Mouse (Mus musculus) megakaryocyte, embryonic 14.5 days (primary cell): ENCODE data around the gene Notch1.

Experiments
- FLI1 ChIP-seq: IDR thresholded peaks from 2 replicates; pipeline ENCODE4 v1.6.1; 2012; ENCODE audit warnings: low read length, inconsistent platforms, mixed read lengths
- GATA1 ChIP-seq: IDR thresholded peaks from 3 replicates; pipeline ENCODE4 v1.6.1; 2012; ENCODE audit warnings: mixed read lengths, low read length, inconsistent platforms, borderline replicate concordance

GRCm38 (mm10) chr2:26410931-26411411 lies 105.5 kb downstream of the Notch1 start:
- no peak for TF ChIP-seq FLI1
- no peak for TF ChIP-seq GATA1
